Mouse (Mus musculus): ENCODE measurements around the gene Il21. TPM values are rescaled to one million over a fixed set of nuclear protein-coding genes. Genes with fewer than 3 reads are reported as not detected.

Gene Il21
- polyA plus RNA-seq, 1 experiment from 2014 or later: not detected

DNA sequence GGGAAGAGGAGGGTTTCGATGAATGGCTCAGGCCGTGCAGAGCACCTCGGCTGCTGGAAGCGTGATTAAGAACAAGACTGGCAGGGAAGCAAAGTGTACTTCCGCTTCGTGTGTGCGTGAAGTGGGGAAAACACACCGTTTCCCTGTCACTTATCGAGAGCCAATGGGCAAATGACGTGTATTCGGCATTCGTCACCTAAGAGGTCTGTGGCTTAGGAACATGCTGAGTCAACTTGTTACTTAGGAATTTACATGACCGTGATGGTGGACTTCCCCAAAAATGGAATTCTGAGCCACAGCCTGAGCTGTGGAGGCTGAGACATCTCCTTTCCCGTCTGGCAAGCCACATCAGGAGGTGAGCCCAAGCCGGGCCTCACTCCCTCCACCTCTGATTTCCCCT lies 25.3 kb upstream of the Il21 start:
- no peak overlapping the region for H3K27ac ChIP-seq (ENCODE audit: low read length)
- H3K9me3 ChIP-seq (replicated peaks; ENCODE audit: control insufficient read depth, low read length, poor library complexity, severe bottlenecking): no peaks in the 10 kb centered on the region
- H3K4me3 ChIP-seq (ENCODE audit: low read depth, low read length): no peak overlapping the region
- no peaks in the 10 kb centered on the region for H3K27me3 ChIP-seq (ENCODE audit: control insufficient read depth, insufficient read depth, low read depth, low read length)
- H3K9ac ChIP-seq (ENCODE audit: low read depth, low read length): no peak overlapping the region
- H3K36me3 ChIP-seq (ENCODE audit: control insufficient read depth, insufficient read depth, low read length): no peaks in the 10 kb centered on the region
- H3K4me1 ChIP-seq (ENCODE audit: control insufficient read depth, insufficient read depth, low read length): no peaks in the 10 kb centered on the region
- H3K4me2 ChIP-seq (ENCODE audit: low read length): no peak overlapping the region
- no peak for ATAC-seq
- WGBS: 86% methylated on average over 15 of the region's 15 CpGs

DNA sequence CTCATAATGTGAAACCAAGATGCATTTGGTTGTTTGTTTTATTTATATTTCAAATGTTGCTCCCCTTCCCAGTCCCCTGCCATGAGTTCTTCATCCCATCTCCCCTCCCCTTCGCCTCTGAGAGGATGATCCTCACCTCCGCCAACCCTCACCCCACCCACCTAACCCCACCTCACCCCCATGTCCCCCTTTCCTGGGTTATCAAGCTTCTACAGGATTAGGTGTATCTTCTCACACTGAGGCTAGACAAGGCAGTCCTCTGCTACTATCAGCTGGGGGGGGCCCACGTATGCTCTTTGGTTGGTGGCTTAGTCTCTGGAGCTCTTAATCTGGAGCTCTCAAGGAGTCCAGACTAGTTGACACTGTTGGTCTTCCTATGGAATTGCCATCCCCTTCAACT lies 18.5 kb upstream of the Il21 start:
- Histone ChIP-seq H3K36me3 (ENCODE audit: control insufficient read depth, insufficient read depth, low read length) (no peaks in the 10 kb centered on the region), H3K9ac (ENCODE audit: low read depth, low read length) (no peak overlapping the region), H3K4me1 (ENCODE audit: control insufficient read depth, insufficient read depth, low read length) (no peaks in the 10 kb centered on the region), H3K4me2 (ENCODE audit: low read length) (no peak overlapping the region), H3K27ac (ENCODE audit: low read length) (no peak overlapping the region), H3K27me3 (ENCODE audit: control insufficient read depth, insufficient read depth, low read depth, low read length) (no peaks in the 10 kb centered on the region), H3K4me3 (ENCODE audit: low read depth, low read length) (no peak overlapping the region), H3K9me3 (replicated peaks; ENCODE audit: control insufficient read depth, low read length, poor library complexity, severe bottlenecking) (no peaks in the 10 kb centered on the region)
- ATAC-seq: no peak
- 88% methylated on average over 3 of the region's 3 CpGs for whole genome bisulfite sequencing

DNA sequence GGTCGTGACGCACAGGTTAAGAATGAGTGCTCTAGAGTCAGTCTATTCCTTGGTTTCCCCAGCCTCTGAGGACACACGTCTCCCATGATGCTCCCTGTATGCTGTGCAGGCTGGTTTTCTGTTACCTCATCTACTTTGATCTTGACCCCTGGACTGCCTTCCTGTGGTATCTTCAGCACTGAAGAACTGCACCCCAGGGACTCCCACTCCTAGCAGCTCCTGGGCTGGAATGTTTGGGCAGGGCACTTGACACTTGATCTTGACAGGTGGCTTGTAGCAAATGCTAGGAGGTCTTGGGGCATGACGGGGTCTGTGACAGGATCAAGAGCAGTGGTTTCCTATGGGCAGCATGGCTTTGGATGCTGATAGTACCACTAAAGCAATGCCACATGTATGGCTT lies 2.6 kb upstream of the Il21 start:
- Histone ChIP-seq H3K4me1 (ENCODE audit: control insufficient read depth, insufficient read depth, low read length) (0 out of 2 replicates have a peak, but pooled peaks cover 2% of the 10 kb centered on the region), H3K27ac (ENCODE audit: low read length) (no peak overlapping the region), H3K4me3 (ENCODE audit: low read depth, low read length) (no peak overlapping the region), H3K4me2 (ENCODE audit: low read length) (no peak overlapping the region), H3K36me3 (ENCODE audit: control insufficient read depth, insufficient read depth, low read length) (no peaks in the 10 kb centered on the region), H3K9me3 (replicated peaks; ENCODE audit: control insufficient read depth, low read length, poor library complexity, severe bottlenecking) (0 out of 2 replicates have a peak, but pooled peaks cover 2% of the 10 kb centered on the region), H3K9ac (ENCODE audit: low read depth, low read length) (no peak overlapping the region), H3K27me3 (ENCODE audit: control insufficient read depth, insufficient read depth, low read depth, low read length) (no peaks in the 10 kb centered on the region)
- ATAC-seq: no peak
- WGBS: 86% methylated on average over 4 of the region's 4 CpGs

DNA sequence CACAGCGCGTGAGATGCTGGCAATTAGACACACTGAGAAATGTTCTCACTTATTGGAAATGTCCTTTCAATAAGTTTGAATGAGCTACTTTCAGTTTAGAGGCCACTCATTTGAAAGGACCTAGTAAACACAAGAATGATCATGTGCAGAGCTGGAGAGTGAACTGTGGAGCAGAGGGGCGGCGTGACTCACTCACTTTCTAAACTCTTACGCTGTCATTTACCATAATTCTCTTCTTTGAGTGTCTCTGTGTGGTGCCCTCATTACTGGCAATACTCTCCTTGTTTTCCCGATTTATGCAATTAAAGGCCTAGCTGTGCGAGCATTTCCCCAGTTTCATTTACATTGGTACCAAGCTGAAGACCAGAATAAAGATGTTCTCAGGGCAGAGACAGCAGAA lies 1.3 kb downstream of the Il21 start:
- 0 out of 2 replicates have a peak, but pooled peaks have one; percentile 42 for ATAC-seq
- H3K9ac ChIP-seq (ENCODE audit: low read depth, low read length): no peak overlapping the region
- 0 out of 2 replicates have a peak, but pooled peaks cover 2% of the 10 kb centered on the region for H3K4me1 ChIP-seq (ENCODE audit: control insufficient read depth, insufficient read depth, low read length)
- no peak overlapping the region for H3K4me3 ChIP-seq (ENCODE audit: low read depth, low read length)
- no peaks in the 10 kb centered on the region for H3K36me3 ChIP-seq (ENCODE audit: control insufficient read depth, insufficient read depth, low read length)
- H3K9me3 ChIP-seq (replicated peaks; ENCODE audit: control insufficient read depth, low read length, poor library complexity, severe bottlenecking): no peaks in the 10 kb centered on the region
- no peaks in the 10 kb centered on the region for H3K27me3 ChIP-seq (ENCODE audit: control insufficient read depth, insufficient read depth, low read depth, low read length)
- WGBS: 72% methylated on average over 7 of the region's 7 CpGs
- H3K4me2 ChIP-seq (ENCODE audit: low read length): no peak overlapping the region
- H3K27ac ChIP-seq (ENCODE audit: low read length): no peak overlapping the region

DNA sequence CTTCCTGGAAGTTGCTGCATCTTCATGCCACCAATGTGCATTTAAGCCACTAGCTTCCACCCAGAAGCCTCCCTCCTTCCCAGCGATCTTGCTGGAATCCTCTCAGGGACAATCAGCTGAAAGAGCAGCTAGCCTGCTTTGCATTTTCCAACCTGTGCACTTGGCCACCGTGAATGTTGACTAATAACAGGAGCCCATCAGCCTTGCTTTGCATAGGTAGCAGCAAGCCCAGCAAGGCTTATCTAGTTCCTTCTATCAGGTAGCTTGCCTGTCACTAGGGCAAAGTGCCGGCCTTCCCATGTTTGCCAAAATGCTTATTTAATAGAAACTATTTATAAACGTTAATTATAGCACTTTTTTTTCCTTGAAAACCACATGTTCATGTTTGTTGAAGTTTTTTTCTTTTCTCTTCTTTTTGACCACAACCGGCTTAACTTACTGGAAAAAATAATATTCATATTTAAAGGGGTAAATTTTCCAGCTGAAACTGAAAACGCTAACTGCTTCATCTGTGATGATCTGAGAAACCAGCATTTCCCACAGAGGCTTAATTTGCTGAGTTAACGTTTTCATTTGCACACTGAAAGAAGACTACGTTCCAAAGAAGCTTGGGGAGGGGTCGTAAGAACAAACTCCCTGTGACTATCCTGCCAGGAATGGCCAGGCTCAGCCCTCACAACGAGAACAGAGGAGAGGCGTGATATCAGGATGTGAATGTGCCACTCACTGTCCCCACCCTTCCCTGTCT lies 3.2 kb downstream of the Il21 start:
- no peaks in the 10 kb centered on the region for H3K9me3 ChIP-seq (replicated peaks; ENCODE audit: control insufficient read depth, low read length, poor library complexity, severe bottlenecking)
- no peak overlapping the region for H3K4me3 ChIP-seq (ENCODE audit: low read depth, low read length)
- H3K27me3 ChIP-seq (ENCODE audit: control insufficient read depth, insufficient read depth, low read depth, low read length): no peaks in the 10 kb centered on the region
- H3K9ac ChIP-seq (ENCODE audit: low read depth, low read length): no peak overlapping the region
- H3K27ac ChIP-seq (ENCODE audit: low read length): no peak overlapping the region
- H3K4me2 ChIP-seq (ENCODE audit: low read length): no peak overlapping the region
- H3K4me1 ChIP-seq (ENCODE audit: control insufficient read depth, insufficient read depth, low read length): 0 out of 2 replicates have a peak, but pooled peaks cover 2% of the 10 kb centered on the region
- H3K36me3 ChIP-seq (ENCODE audit: control insufficient read depth, insufficient read depth, low read length): no peaks in the 10 kb centered on the region
- ATAC-seq: no peak
- 59% methylated on average over 11 of the region's 11 CpGs for WGBS

DNA sequence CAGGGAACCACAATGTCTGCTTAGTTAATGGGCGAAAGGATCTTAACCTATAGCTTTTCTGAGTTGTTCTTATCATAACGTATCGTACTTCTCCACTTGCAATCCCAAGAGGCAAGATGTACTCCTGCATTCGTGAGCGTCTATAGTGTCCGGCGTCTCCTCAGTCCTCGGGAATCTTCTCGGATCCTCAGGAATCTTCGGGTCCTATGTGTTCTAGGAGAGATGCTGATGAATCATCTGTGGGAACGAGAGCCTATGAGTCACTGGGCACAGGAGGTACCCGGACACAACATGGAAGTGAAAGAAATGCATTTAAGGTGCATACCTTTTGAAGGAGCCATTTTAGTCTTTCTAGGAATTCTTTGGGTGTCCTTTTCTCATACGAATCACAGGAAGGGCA lies 7.3 kb downstream of the Il21 start:
- Histone ChIP-seq H3K9ac (ENCODE audit: low read depth, low read length) (no peak overlapping the region), H3K36me3 (ENCODE audit: control insufficient read depth, insufficient read depth, low read length) (no peaks in the 10 kb centered on the region), H3K4me1 (ENCODE audit: control insufficient read depth, insufficient read depth, low read length) (no peaks in the 10 kb centered on the region), H3K27ac (ENCODE audit: low read length) (no peak overlapping the region), H3K4me2 (ENCODE audit: low read length) (no peak overlapping the region), H3K9me3 (replicated peaks; ENCODE audit: control insufficient read depth, low read length, poor library complexity, severe bottlenecking) (no peaks in the 10 kb centered on the region), H3K4me3 (ENCODE audit: low read depth, low read length) (no peak overlapping the region), H3K27me3 (ENCODE audit: control insufficient read depth, insufficient read depth, low read depth, low read length) (no peaks in the 10 kb centered on the region)
- WGBS: 94% methylated on average over 13 of the region's 13 CpGs
- no peak for ATAC-seq

DNA sequence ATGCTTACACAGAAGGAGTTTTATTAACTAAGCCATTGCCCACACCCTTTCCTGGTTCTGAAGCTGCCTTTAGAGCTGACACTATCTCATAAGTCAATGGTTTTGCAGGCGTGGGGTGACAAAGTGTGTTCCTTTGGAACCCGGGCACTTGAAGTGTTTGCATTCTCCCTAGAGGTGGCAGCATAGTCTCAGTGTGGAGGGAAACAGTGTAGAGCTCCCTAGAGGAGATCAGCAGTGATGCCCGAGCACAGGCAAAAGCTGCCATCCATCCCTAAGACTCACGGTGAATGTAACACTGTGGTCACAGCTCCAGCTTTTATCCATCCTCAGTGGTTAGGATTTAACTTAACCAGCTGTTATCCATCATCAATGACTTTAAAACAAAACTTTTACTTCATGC lies 13.4 kb downstream of the Il21 start:
- no peak overlapping the region for H3K9ac ChIP-seq (ENCODE audit: low read depth, low read length)
- H3K4me1 ChIP-seq (ENCODE audit: control insufficient read depth, insufficient read depth, low read length): no peaks in the 10 kb centered on the region
- 28% methylated on average over 4 of the region's 4 CpGs for WGBS
- H3K9me3 ChIP-seq (replicated peaks; ENCODE audit: control insufficient read depth, low read length, poor library complexity, severe bottlenecking): no peaks in the 10 kb centered on the region
- ATAC-seq: peak; percentile 71; the same call in 1 of the 2 replicates
- no peak overlapping the region for H3K4me2 ChIP-seq (ENCODE audit: low read length)
- H3K36me3 ChIP-seq (ENCODE audit: control insufficient read depth, insufficient read depth, low read length): no peaks in the 10 kb centered on the region
- H3K4me3 ChIP-seq (ENCODE audit: low read depth, low read length): no peak overlapping the region
- no peaks in the 10 kb centered on the region for H3K27me3 ChIP-seq (ENCODE audit: control insufficient read depth, insufficient read depth, low read depth, low read length)
- no peak overlapping the region for H3K27ac ChIP-seq (ENCODE audit: low read length)

DNA sequence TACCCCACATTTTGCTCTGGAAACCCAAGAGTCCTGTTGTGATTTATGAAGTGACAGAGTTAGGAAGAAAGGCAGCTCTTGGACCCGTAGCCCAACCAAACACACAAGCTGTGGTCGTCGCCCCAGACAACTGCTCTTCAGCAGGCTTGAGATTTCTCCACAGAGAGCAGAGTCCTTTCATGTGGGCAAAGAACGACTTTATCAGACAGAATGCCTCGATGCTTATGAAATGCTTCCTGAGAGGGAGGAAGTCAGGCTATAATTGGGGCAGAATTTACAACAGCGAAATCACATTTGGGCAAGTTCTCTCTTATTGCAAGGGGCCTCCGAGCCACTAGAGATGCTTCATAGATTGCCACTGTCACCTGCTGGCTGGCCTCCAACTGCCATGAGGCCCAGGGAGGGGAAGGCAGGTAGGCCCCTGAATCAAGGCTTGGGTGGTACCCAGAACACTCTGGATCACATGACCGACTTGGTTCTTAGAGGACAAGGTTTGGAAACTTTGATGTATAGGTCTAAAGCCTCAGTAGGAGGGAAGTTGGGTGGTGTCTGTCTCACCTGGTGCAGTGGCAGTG lies 27.1 kb downstream of the Il21 start:
- no peaks in the 10 kb centered on the region for H3K9me3 ChIP-seq (replicated peaks; ENCODE audit: control insufficient read depth, low read length, poor library complexity, severe bottlenecking)
- no peaks in the 10 kb centered on the region for H3K4me1 ChIP-seq (ENCODE audit: control insufficient read depth, insufficient read depth, low read length)
- H3K27ac ChIP-seq (ENCODE audit: low read length): no peak overlapping the region
- no peak overlapping the region for H3K4me2 ChIP-seq (ENCODE audit: low read length)
- H3K36me3 ChIP-seq (ENCODE audit: control insufficient read depth, insufficient read depth, low read length): no peaks in the 10 kb centered on the region
- no peaks in the 10 kb centered on the region for H3K27me3 ChIP-seq (ENCODE audit: control insufficient read depth, insufficient read depth, low read depth, low read length)
- H3K9ac ChIP-seq (ENCODE audit: low read depth, low read length): no peak overlapping the region
- no peak overlapping the region for H3K4me3 ChIP-seq (ENCODE audit: low read depth, low read length)
- no peak for ATAC-seq
- 79% methylated on average over 8 of the region's 8 CpGs for WGBS

DNA sequence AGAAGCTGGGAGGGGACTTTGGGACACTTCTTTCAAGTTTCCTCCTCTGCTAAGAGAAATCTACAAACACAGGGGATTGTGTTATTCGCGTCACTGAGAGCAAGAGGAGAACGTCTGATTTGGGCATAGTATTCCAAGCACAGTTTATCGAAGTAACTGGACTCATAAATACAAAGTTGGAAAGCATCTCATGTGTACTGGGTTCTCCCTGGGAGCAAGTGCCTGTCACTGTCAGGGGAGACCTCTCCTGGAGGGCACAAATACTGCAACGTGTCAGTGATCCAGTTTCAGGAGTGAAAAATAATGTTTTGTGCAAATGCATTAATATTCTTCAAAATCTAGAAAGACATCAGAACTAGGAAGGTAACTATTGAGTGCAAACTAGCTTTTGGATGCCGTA lies 27.9 kb downstream of the Il21 start:
- Histone ChIP-seq H3K9me3 (replicated peaks; ENCODE audit: control insufficient read depth, low read length, poor library complexity, severe bottlenecking) (no peaks in the 10 kb centered on the region), H3K27me3 (ENCODE audit: control insufficient read depth, insufficient read depth, low read depth, low read length) (no peaks in the 10 kb centered on the region), H3K36me3 (ENCODE audit: control insufficient read depth, insufficient read depth, low read length) (no peaks in the 10 kb centered on the region), H3K4me3 (ENCODE audit: low read depth, low read length) (peak overlapping the region; percentile 45), H3K9ac (ENCODE audit: low read depth, low read length) (peak overlapping the region; percentile 70), H3K27ac (ENCODE audit: low read length) (no peak overlapping the region), H3K4me1 (ENCODE audit: control insufficient read depth, insufficient read depth, low read length) (no peaks in the 10 kb centered on the region), H3K4me2 (ENCODE audit: low read length) (peak overlapping the region; percentile 92)
- 20% methylated on average over 6 of the region's 6 CpGs for WGBS
- ATAC-seq: peak; percentile 54; the same call in 1 of the 2 replicates

All from midbrain, embryonic 16.5 days (tissue).